Mouse (Mus musculus): ENCODE results near the gene Stoml2.

- no peak for TF ChIP-seq TAL1 (IDR thresholded peaks at IDR 0.05; ENCODE audit: low read length)
- TF ChIP-seq GATA1 (IDR thresholded peaks at IDR 0.05; ENCODE audit: low read length), result no peak
Observed at GRCm38 (mm10) chr4:43033481-43033880, 2.0 kb upstream of the Stoml2 start.

Data from erythroblast, embryonic 14.5 days (primary cell).